Mouse (Mus musculus) intestine, embryonic 16.5 days (tissue): ENCODE measurements around the gene Mocs3. TPM values are rescaled to one million over a fixed set of nuclear protein-coding genes. Genes with fewer than 3 reads are reported as not detected.

Experiments
- ATAC-seq: fragments of 200-750 bp; cut with Nextera tagmentation; 2 replicates; pipeline ENCODE4 v1.8.0; 2017; ENCODE audit warnings: moderate TSS enrichment, moderate library complexity
- H3K27ac ChIP-seq: fragments of 300-500 bp; sonication (generic); 2 replicates; pipeline ENCODE4 v1.5.1; 2014; ENCODE audit warnings: mild to moderate bottlenecking, low read length
- H3K27me3 ChIP-seq: fragments of 300-500 bp; sonication (generic); replicated peaks from 2 replicates; pipeline ENCODE4 v1.6.1; 2014; ENCODE audit warnings: low read length, control low read depth, mixed read lengths; ENCODE audit not compliant: control insufficient read depth, insufficient read depth
- H3K36me3 ChIP-seq: fragments of 300-500 bp; sonication (generic); 2 replicates; pipeline ENCODE4 v1.6.1; 2014; ENCODE audit warnings: low read length, control low read depth; ENCODE audit not compliant: control insufficient read depth, insufficient read depth
- H3K4me1 ChIP-seq: fragments of 300-500 bp; sonication (generic); 2 replicates; pipeline ENCODE4 v1.6.1; 2014; ENCODE audit warnings: low read length, control low read depth, mixed read lengths; ENCODE audit not compliant: control insufficient read depth, insufficient read depth
- H3K4me2 ChIP-seq: fragments of 300-500 bp; sonication (generic); 2 replicates; pipeline ENCODE4 v1.6.1; 2014; ENCODE audit warnings: low read depth, low read length, control low read depth
- H3K4me3 ChIP-seq: fragments of 300-500 bp; sonication (generic); 2 replicates; pipeline ENCODE4 v1.5.1; 2014; ENCODE audit warnings: mild to moderate bottlenecking, low read length
- H3K9ac ChIP-seq: fragments of 300-500 bp; sonication (generic); 2 replicates; pipeline ENCODE4 v1.6.1; 2014; ENCODE audit warnings: low read depth, low read length
- H3K9me3 ChIP-seq: fragments of 300-500 bp; sonication (generic); 2 replicates; pipeline ENCODE4 v1.6.1; 2016; ENCODE audit warnings: low read length, control low read depth; ENCODE audit not compliant: control insufficient read depth
- WGBS: fragments of 180-500 bp; shearing (Covaris S2); extraction: QIAGEN DNeasy Blood & Tissue Kit; methylation state at CpG from one replicate; pipeline ENCODE4 v1.1.7; 2014; 5-methylcytosine and 5-hydroxymethylcytosine counted together
- polyA plus RNA-seq: library from polyadenylated mRNA; unstranded; fragments of >200 nt; fragmentation: Nextera tagmentation; extraction: Ambion mirVana; gene quantifications from 2 replicates; pipeline ENCODE4 v1.2.1, GENCODE M21; 2015

Gene Mocs3
- polyA plus RNA-seq, 1 experiment from 2014 or later, result 3.4 TPM

DNA sequence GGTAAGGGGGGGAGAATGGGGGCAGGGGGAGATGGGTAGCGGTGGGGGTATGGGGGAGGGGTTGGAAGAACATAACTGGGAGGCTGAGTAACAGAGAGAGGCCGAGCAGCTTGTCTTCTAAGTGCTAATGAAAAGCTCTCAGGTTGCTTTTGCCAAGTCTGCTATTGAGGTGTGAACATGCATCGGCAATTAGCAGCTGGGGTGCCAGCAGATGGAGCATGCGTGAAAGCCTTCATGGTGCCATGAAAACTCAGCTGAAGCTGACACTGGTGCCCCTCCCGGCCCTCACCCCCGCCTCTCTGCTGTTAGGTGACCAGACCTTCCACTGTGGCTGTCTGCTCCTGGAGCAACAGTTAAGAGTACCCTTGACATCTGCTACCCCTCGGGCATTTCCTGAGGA, 23.4 kb downstream of the Mocs3 start:
- 50% methylated on average over 7 of the region's 7 CpGs for WGBS
- ATAC-seq, result no peak

DNA sequence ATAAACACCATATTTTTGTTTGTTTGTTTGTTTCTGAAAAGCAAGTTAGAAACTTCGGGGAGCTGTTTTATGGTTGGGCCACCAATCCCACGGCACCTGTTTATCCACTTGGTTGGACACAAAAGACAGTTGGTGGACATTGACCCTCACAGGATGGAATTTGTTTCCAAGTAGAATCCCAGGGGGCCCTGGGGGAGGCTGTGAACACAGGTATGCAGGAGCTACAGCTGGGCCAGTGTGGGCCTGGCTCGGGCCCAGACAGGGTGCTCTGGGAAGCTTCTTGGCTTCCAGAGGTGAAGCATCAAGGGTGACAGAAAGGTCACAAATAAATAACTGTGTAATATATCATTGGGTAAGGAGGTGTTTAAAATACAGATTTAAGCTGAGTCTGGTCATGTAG, 26.1 kb downstream of the Mocs3 start:
- H3K36me3 ChIP-seq, result no peaks in the 10 kb centered on the region
- no peak overlapping the region for H3K9ac ChIP-seq
- no peaks in the 10 kb centered on the region for H3K27me3 ChIP-seq
- ATAC-seq, result no peak
- no peaks in the 10 kb centered on the region for H3K9me3 ChIP-seq
- no peak overlapping the region for H3K4me3 ChIP-seq
- WGBS, result 48% methylated on average over 3 of the region's 3 CpGs
- H3K4me2 ChIP-seq, result no peak overlapping the region
- no peaks in the 10 kb centered on the region for H3K4me1 ChIP-seq
- H3K27ac ChIP-seq, result no peak overlapping the region

More for the DNA sequence above, 23.4 kb downstream of the Mocs3 start:
- Histone ChIP-seq H3K27me3 (no peaks in the 10 kb centered on the region), H3K4me3 (no peak overlapping the region), H3K4me2 (no peak overlapping the region), H3K9me3 (no peaks in the 10 kb centered on the region), H3K27ac (no peak overlapping the region), H3K9ac (no peak overlapping the region), H3K4me1 (no peaks in the 10 kb centered on the region), H3K36me3 (no peaks in the 10 kb centered on the region)

DNA sequence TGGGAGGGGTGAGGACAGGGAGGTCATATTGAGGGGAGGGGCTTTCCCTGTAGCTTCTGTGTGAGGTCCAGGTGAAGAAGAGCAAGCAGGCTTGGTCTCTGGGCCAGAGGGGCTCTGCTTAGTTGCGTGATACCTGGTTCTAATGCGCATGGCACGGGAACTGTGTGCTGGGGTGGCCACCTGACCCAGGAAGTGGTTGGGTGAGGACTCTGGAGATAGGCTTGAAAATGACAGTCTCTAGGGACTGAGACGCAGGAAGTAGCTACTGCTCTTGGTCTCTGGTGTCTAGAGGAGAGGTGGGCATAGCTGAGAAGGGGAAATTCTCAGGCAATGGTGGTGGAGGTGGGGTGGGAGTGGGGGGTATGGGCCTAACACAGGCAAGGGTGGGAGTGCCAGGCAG, 26.8 kb downstream of the Mocs3 start:
- H3K9ac ChIP-seq, result no peak overlapping the region
- H3K36me3 ChIP-seq, result no peaks in the 10 kb centered on the region
- ATAC-seq, result no peak
- H3K4me1 ChIP-seq, result no peaks in the 10 kb centered on the region
- 87% methylated on average over 4 of the region's 4 CpGs for WGBS
- no peak overlapping the region for H3K4me3 ChIP-seq
- H3K27me3 ChIP-seq, result no peaks in the 10 kb centered on the region
- H3K9me3 ChIP-seq, result no peaks in the 10 kb centered on the region
- H3K27ac ChIP-seq, result no peak overlapping the region
- H3K4me2 ChIP-seq, result no peak overlapping the region

DNA sequence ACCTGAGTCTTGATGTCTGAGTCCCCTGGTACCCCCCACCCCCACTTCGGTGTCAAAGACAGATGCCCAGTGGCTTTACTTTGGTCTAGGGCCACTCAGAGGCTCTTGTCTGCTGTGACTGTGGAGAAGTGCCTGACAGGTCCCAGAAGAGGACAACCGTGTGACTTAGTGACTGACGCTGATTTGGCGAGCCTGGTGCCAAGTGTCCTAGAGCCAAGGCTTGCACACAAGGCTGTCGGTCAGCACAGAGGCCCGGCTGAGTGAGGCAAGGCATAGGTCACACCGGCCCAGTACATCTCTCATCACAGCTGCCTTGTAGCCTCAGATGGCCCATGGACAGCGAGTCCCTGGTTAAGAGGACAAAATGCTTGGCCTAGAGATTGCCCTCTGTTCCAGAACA, 28.6 kb downstream of the Mocs3 start:
- ATAC-seq, result no peak
- Histone ChIP-seq H3K9ac (no peak overlapping the region), H3K4me3 (no peak overlapping the region), H3K36me3 (no peaks in the 10 kb centered on the region), H3K27me3 (no peaks in the 10 kb centered on the region; the same call in 1 of the 2 replicates), H3K9me3 (no peaks in the 10 kb centered on the region), H3K4me2 (no peak overlapping the region), H3K4me1 (no peaks in the 10 kb centered on the region), H3K27ac (no peak overlapping the region)
- WGBS, result 88% methylated on average over 8 of the region's 8 CpGs

DNA sequence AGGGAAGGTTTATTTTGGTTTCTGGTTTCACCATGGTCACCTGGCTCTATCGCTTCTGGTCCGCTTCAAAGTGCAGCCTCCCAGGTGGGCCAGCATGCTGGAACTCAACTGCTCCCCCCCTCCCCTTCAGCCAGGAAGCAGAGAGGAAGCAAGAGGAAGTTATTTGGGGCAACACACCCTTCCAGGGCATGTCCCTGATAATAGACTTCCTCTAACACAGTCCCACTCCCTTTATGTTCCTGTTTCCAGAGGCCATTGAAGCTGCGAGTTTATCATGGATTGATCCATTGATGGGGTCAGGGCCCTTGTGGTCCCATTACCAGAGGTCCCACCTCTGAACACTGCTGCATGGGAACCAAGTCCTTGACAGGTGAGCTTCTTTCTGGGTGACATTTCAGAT, 29.7 kb downstream of the Mocs3 start:
- H3K27me3 ChIP-seq, result no peaks in the 10 kb centered on the region; the same call in 1 of the 2 replicates
- no peak for ATAC-seq
- H3K4me2 ChIP-seq, result no peak overlapping the region
- no peaks in the 10 kb centered on the region for H3K9me3 ChIP-seq
- no peaks in the 10 kb centered on the region for H3K36me3 ChIP-seq
- no peaks in the 10 kb centered on the region for H3K4me1 ChIP-seq
- WGBS, result 76% methylated on average over 3 of the region's 3 CpGs
- H3K9ac ChIP-seq, result no peak overlapping the region
- H3K4me3 ChIP-seq, result no peak overlapping the region
- H3K27ac ChIP-seq, result no peak overlapping the region

DNA sequence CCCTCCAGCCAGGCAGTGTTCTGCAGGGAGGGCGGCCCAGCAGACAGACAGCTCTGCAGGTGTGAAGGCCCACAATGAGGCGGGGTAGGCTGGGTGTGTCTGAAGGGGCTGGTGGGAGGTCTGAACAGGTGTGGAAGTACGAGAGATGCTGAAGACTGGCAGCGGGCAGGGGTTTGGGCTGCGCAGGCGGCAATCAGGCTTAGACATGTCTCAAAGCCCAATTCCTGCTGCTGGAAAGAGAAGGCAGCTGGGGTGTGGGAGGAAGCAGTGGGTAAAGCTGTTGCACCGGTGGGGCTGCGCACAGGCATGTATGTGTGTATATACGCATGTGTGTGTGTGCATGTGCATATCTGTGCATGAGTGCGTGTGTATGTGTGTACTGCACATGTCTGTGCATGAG, 30.5 kb downstream of the Mocs3 start:
- no peaks in the 10 kb centered on the region; the same call in 1 of the 2 replicates for H3K27me3 ChIP-seq
- 88% methylated on average over 10 of the region's 10 CpGs for WGBS
- ATAC-seq, result no peak
- H3K4me1 ChIP-seq, result no peaks in the 10 kb centered on the region
- H3K4me2 ChIP-seq, result no peak overlapping the region
- H3K4me3 ChIP-seq, result no peak overlapping the region
- no peak overlapping the region for H3K27ac ChIP-seq
- H3K36me3 ChIP-seq, result no peaks in the 10 kb centered on the region
- no peaks in the 10 kb centered on the region for H3K9me3 ChIP-seq
- no peak overlapping the region for H3K9ac ChIP-seq

DNA sequence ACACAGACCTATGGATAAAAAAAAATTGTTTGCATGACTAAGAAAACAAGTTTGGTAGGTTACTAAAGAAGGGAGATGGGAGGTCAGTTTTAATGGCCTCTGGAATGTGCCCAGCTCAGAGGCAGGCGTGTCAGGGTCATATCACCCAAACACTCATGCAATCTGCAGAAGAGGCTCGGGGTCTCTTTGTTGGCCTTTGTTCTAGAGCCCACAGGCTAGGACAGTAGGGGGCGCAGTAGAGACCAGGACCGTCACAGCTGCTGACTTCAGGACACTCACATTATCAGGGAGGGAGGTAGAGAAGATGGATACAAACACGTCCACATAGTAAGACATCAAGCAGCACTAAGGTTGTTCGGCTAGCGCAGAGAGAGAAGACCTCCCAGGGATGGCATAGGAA, 37.6 kb downstream of the Mocs3 start:
- Histone ChIP-seq H3K27ac (no peak overlapping the region), H3K36me3 (no peaks in the 10 kb centered on the region), H3K4me3 (peak overlapping the region; percentile 10), H3K4me1 (no peaks in the 10 kb centered on the region), H3K9ac (no peak overlapping the region), H3K27me3 (no peaks in the 10 kb centered on the region; the same call in 1 of the 2 replicates), H3K9me3 (no peaks in the 10 kb centered on the region), H3K4me2 (0 out of 2 replicates have a peak overlapping the region, but pooled peaks have one; percentile 10)
- 35% methylated on average over 7 of the region's 7 CpGs for WGBS
- ATAC-seq, result no peak

DNA sequence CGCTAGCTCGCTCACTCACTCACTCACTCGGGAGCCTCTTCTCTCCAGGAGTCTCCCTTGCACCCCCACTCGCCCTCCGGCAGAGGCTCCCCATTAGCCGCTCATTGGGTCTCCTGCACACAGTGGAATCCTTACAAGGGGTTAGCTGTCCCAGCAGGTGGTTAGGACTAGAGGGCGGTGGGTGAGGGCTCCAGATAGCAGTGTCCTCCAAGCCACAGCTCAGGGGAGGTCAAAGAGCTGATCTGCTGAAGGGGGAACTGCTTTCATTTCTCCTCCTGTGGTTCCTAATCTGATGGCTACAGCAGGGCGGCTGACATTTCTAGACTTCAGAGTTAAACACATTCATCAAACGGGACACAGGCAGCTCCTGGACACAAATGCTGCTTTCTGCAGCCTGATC, 43.0 kb downstream of the Mocs3 start:
- WGBS, result 43% methylated on average over 9 of the region's 9 CpGs
- Histone ChIP-seq H3K36me3 (no peaks in the 10 kb centered on the region), H3K27me3 (0 out of 2 replicates have a peak, but pooled peaks cover 9% of the 10 kb centered on the region), H3K27ac (no peak overlapping the region), H3K9me3 (no peaks in the 10 kb centered on the region), H3K4me2 (no peak overlapping the region), H3K9ac (no peak overlapping the region), H3K4me3 (no peak overlapping the region), H3K4me1 (no peaks in the 10 kb centered on the region)
- ATAC-seq, result no peak

DNA sequence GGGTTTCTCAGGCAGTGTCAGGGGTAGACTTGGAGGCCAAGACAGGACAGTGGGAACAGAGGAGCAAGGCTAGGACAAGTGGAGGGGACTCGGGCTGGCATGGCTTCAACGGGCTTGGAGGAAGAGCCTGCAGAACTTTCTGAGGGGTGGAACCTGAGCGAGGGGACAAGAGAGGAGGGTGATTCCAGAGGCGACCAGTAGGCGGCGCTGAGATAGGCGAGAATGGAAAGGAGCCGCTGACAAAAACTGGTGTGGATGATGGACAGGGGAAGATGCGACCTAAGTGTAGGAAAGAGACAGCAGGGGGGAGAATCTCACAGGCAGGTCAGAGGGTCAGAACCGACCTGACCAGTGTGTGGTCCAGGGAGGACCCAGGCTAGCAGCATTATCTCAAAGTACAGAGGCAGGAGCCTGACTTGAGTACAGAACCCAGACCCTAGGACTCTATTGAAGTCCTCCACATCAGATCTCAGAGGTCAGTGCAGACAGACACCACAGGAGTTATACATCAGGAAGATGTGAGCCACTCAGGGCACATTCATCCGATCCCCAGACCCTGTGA, 44.0 kb downstream of the Mocs3 start:
- peaks cover 17% of the 10 kb centered on the region for H3K27me3 ChIP-seq

More for the DNA sequence above, 44.0 kb downstream of the Mocs3 start:
- no peak overlapping the region for H3K27ac ChIP-seq
- no peaks in the 10 kb centered on the region for H3K9me3 ChIP-seq
- ATAC-seq, result 0 out of 2 replicates have a peak, but pooled peaks have one; percentile 13
- no peaks in the 10 kb centered on the region for H3K4me1 ChIP-seq
- H3K36me3 ChIP-seq, result no peaks in the 10 kb centered on the region
- no peak overlapping the region for H3K4me2 ChIP-seq
- WGBS, result 11% methylated on average over 11 of the region's 11 CpGs
- no peak overlapping the region for H3K4me3 ChIP-seq
- H3K9ac ChIP-seq, result no peak overlapping the region
